Mouse (Mus musculus) C2C12 (cell line): ENCODE measurements at regions not wholly inside any gene's neighbourhood (a gene's known extent, or its start where the extent isn't known, plus 50 kb on each side); places are given as distances from the start of the nearest gene placed in this dataset.

Experiments
- CTCF ChIP-seq: IDR thresholded peaks from one replicate; pipeline ENCODE4 v1.5.1; 2011; ENCODE audit not compliant: control insufficient read depth, insufficient read depth, insufficient read length
- MAX ChIP-seq: IDR thresholded peaks from one replicate; pipeline ENCODE4 v1.6.1; 2011; ENCODE audit warnings: mild to moderate bottlenecking, control low read depth
- MYOD1 ChIP-seq: IDR thresholded peaks from one replicate; pipeline ENCODE4 v1.6.1; 2011; ENCODE audit warnings: low read depth; ENCODE audit not compliant: control insufficient read depth, insufficient read length
- MYOG ChIP-seq: IDR thresholded peaks from one replicate; pipeline ENCODE4 v1.6.1; 2011; ENCODE audit not compliant: control insufficient read depth, insufficient read length; ENCODE audit errors: extremely low read depth
- USF1 ChIP-seq: IDR thresholded peaks from one replicate; pipeline ENCODE4 v1.6.1; 2011; ENCODE audit warnings: low read depth, mild to moderate bottlenecking, control low read depth, moderate library complexity

- TF ChIP-seq CTCF (no peak), MYOD1 (no peak), USF1 (no peak), MYOG (no peak), MAX (no peak)
These were observed 677.6 kb downstream of the Poteg start for GRCm38 (mm10) chr8:28125021-28125420.
